Mouse (Mus musculus) testis, adult 2 months (tissue): ENCODE data around the gene Trip6.

Experiments
- CTCF ChIP-seq: fragments of 200-500 bp; IDR thresholded peaks from 2 replicates; pipeline ENCODE4 v1.5.1; 2012; ENCODE audit warnings: low read depth, mild to moderate bottlenecking, inconsistent platforms, low read length, moderate library complexity; ENCODE audit not compliant: control insufficient read depth, insufficient read depth, insufficient replicate concordance
- POLR2A ChIP-seq: fragments of 200-500 bp; IDR thresholded peaks from 2 replicates; pipeline ENCODE4 v1.6.1; 2012; ENCODE audit warnings: low read depth, mild to moderate bottlenecking, inconsistent platforms, low read length, moderate library complexity; ENCODE audit not compliant: control insufficient read depth

GRCm38 (mm10) chr5:137287953-137288743 is 26.1 kb downstream of the Trip6 start:
- no peak for TF ChIP-seq CTCF
- no peak for TF ChIP-seq POLR2A
